8 mouse cellular contexts compared by ENCODE assay signal in genomic region chr1:135731897-135732684, GRCm38 (mm10). TPM values are rescaled to one million over a fixed set of nuclear protein-coding genes. Genes with fewer than 3 reads are reported as not detected.
DNase-seq lines count a peak whose midpoint lies in the region; ATAC-seq lines count a peak whose summit lies in the region.

No protein-coding gene starts in this region.

- H3K4me2 ChIP-seq in liver, embryonic 11.5 days = peak overlapping the region; percentile 83; the same call in 1 of the 2 replicates
- no peak overlapping the region for H3K4me2 ChIP-seq in forebrain, embryonic 16.5 days (ENCODE audit: low read length)
- H3K4me2 ChIP-seq in limb, embryonic 13.5 days (replicated peaks) = peak overlapping the region; percentile 87

- peaks cover 53% of the 10 kb centered on the region for H3K4me1 ChIP-seq in liver, embryonic 11.5 days (replicated peaks; ENCODE audit: control insufficient read depth, insufficient read depth, low read length)
- peaks cover 31% of the 10 kb centered on the region for H3K4me1 ChIP-seq in forebrain, embryonic 16.5 days (replicated peaks; ENCODE audit: control insufficient read depth, insufficient read depth, low read length)
- H3K4me1 ChIP-seq in limb, embryonic 13.5 days = peaks cover 77% of the 10 kb centered on the region

- H3K27me3 ChIP-seq in liver, embryonic 11.5 days (replicated peaks; ENCODE audit: control insufficient read depth, insufficient read depth, low read length) = no peaks in the 10 kb centered on the region
- no peaks in the 10 kb centered on the region for H3K27me3 ChIP-seq in forebrain, embryonic 16.5 days (replicated peaks; ENCODE audit: control insufficient read depth, insufficient read depth, low read length)
- no peaks in the 10 kb centered on the region for H3K27me3 ChIP-seq in limb, embryonic 13.5 days

- no peaks in the 10 kb centered on the region for H3K36me3 ChIP-seq in liver, embryonic 11.5 days (ENCODE audit: control insufficient read depth, insufficient read depth, low read length)
- no peaks in the 10 kb centered on the region for H3K36me3 ChIP-seq in forebrain, embryonic 16.5 days (ENCODE audit: control insufficient read depth, insufficient read depth)
- H3K36me3 ChIP-seq in limb, embryonic 13.5 days = no peaks in the 10 kb centered on the region

- 55% methylated on average over 11 of the region's 11 CpGs for WGBS in liver, embryonic 11.5 days
- WGBS in forebrain, embryonic 16.5 days = 29% methylated on average over 11 of the region's 11 CpGs
- 11% methylated on average over 11 of the region's 11 CpGs for WGBS in limb, embryonic 13.5 days

- H3K9ac ChIP-seq in liver, embryonic 11.5 days (ENCODE audit: low read depth, low read length) = no peak overlapping the region
- H3K9ac ChIP-seq in forebrain, embryonic 16.5 days (replicated peaks; ENCODE audit: low read depth, low read length) = no peak overlapping the region
- H3K9ac ChIP-seq in limb, embryonic 13.5 days = peak overlapping the region; percentile 54

- H3K27ac ChIP-seq in liver, embryonic 11.5 days (ENCODE audit: low read depth, low read length) = peak overlapping the region; percentile 27; the same call in 1 of the 2 replicates
- peak overlapping the region; percentile 6; the same call in 1 of the 2 replicates for H3K27ac ChIP-seq in forebrain, embryonic 16.5 days (ENCODE audit: low read length)
- H3K27ac ChIP-seq in limb, embryonic 13.5 days = peak overlapping the region; percentile 94

- no peak for ATAC-seq in liver, embryonic 11.5 days (replicated peaks; ENCODE audit: low FRiP score)
- peak; percentile 54 for ATAC-seq in forebrain, embryonic 16.5 days
- peak; percentile 86 for ATAC-seq in limb, embryonic 13.5 days (ENCODE audit: low FRiP score, low read depth)
- ATAC-seq in erythroblast, adult 5-6 weeks (replicated peaks; ENCODE audit: low FRiP score, poor library complexity, severe bottlenecking) = no peak

- no peak for DNase-seq in liver, embryonic 11.5 days (ENCODE audit: low spot score)
- DNase-seq in liver = no peak
- peak; percentile 75 for DNase-seq in retina, postnatal 1 day
- no peak for DNase-seq in urinary bladder, postnatal 36 days (ENCODE audit: low spot score in 2 of 2)
- DNase-seq in spleen, postnatal 36 days (ENCODE audit: low spot score in 2 of 2) = no peak

- H3K4me3 ChIP-seq in liver, embryonic 11.5 days (ENCODE audit: low read depth, low read length) = no peak overlapping the region
- H3K4me3 ChIP-seq in forebrain, embryonic 16.5 days (replicated peaks; ENCODE audit: low read length) = no peak overlapping the region
- H3K4me3 ChIP-seq in limb, embryonic 13.5 days = peak overlapping the region; percentile 7; the same call in 1 of the 2 replicates

- H3K9me3 ChIP-seq in liver, embryonic 11.5 days (ENCODE audit: control insufficient read depth, low read length) = no peaks in the 10 kb centered on the region
- no peaks in the 10 kb centered on the region for H3K9me3 ChIP-seq in forebrain, embryonic 16.5 days (ENCODE audit: control insufficient read depth, low read length)
- H3K9me3 ChIP-seq in limb, embryonic 13.5 days = no peaks in the 10 kb centered on the region

RNA-seq across cellular contexts. Expression of gene Csrp1, which starts 12.2 kb away (rescaled TPM):
- 65.6 and 71.8 TPM in 2 replicates for polyA plus RNA-seq in liver, embryonic 11.5 days (2014; fragmentation: Nextera tagmentation; extraction: Ambion mirVana)
- 14.5 and 17.6 TPM in 2 replicates for polyA plus RNA-seq in forebrain, embryonic 16.5 days (2015; fragmentation: Nextera tagmentation; extraction: Ambion mirVana)
- 74.0 and 77.5 TPM in 2 replicates for polyA plus RNA-seq in limb, embryonic 13.5 days (2015; fragmentation: Nextera tagmentation; extraction: Ambion mirVana)
- 23.4 and 27.6 TPM in 2 replicates for total RNA-seq in erythroblast, adult 5-6 weeks (2015; ENCODE audit: low replicate concordance)
- total RNA-seq in erythroblast, adult 5-6 weeks (2017; ENCODE audit: low replicate concordance) = 21.5 and 23.1 TPM in 2 replicates

RNA-seq across cellular contexts. Expression of gene Phlda3, which starts 33.8 kb away (rescaled TPM):
- polyA plus RNA-seq in liver, embryonic 11.5 days (2014; fragmentation: Nextera tagmentation; extraction: Ambion mirVana) = 22.5 and 22.8 TPM in 2 replicates
- 17.3 and 19.9 TPM in 2 replicates for polyA plus RNA-seq in forebrain, embryonic 16.5 days (2015; fragmentation: Nextera tagmentation; extraction: Ambion mirVana)
- polyA plus RNA-seq in limb, embryonic 13.5 days (2015; fragmentation: Nextera tagmentation; extraction: Ambion mirVana) = 56.6 and 62.8 TPM in 2 replicates
- total RNA-seq in erythroblast, adult 5-6 weeks (2015; ENCODE audit: low replicate concordance) = not detected in 2 replicates
- not detected in 2 replicates for total RNA-seq in erythroblast, adult 5-6 weeks (2017; ENCODE audit: low replicate concordance)

RNA-seq across cellular contexts. Expression of gene Tnni1, which starts 47.1 kb away (rescaled TPM):
- 42.1 and 58.2 TPM in 2 replicates for polyA plus RNA-seq in liver, embryonic 11.5 days (2014; fragmentation: Nextera tagmentation; extraction: Ambion mirVana)
- polyA plus RNA-seq in forebrain, embryonic 16.5 days (2015; fragmentation: Nextera tagmentation; extraction: Ambion mirVana) = 0.88 TPM in 1 of 2 replicates, not detected in the other
- polyA plus RNA-seq in limb, embryonic 13.5 days (2015; fragmentation: Nextera tagmentation; extraction: Ambion mirVana) = 241 and 246 TPM in 2 replicates
- not detected in 2 replicates for total RNA-seq in erythroblast, adult 5-6 weeks (2015; ENCODE audit: low replicate concordance)
- total RNA-seq in erythroblast, adult 5-6 weeks (2017; ENCODE audit: low replicate concordance) = not detected in 2 replicates

Comparison
In these comparisons a context has a peak if more than half of its experiments do, and no peak if none do; other contexts are left out.
1. ATAC-seq: peak in forebrain, embryonic 16.5 days (single experiment) and limb, embryonic 13.5 days (single experiment); none in liver, embryonic 11.5 days (single experiment) and erythroblast, adult 5-6 weeks (single experiment).
2. H3K27ac ChIP-seq: peak in every context shown above with its lines; median percentile 94 in limb, embryonic 13.5 days; 27 in liver, embryonic 11.5 days; 6 in forebrain, embryonic 16.5 days.
3. RNA of gene Tnni1, which starts 47.1 kb away (polyA plus RNA-seq): 241 to 246 TPM in limb, embryonic 13.5 days and 42.1 to 58.2 TPM in liver, embryonic 11.5 days; 0.88 TPM in forebrain, embryonic 16.5 days; every median in the first group is over 10 times any median in the second.